Mouse (Mus musculus) forebrain, embryonic 16.5 days (tissue): Measurements from ENCODE around the gene Csnk2b. TPM values are rescaled to one million over a fixed set of nuclear protein-coding genes. Genes with fewer than 3 reads are reported as not detected.

ENCODE experiments used
- ATAC-seq: fragments of 200-750 bp; cut with Nextera tagmentation; 2 replicates; pipeline ENCODE4 v1.8.0; 2017; ENCODE audit warnings: mild to moderate bottlenecking, moderate library complexity
- H3K27ac ChIP-seq: fragments of 300-500 bp; sonication (generic); 2 replicates; pipeline ENCODE4 v1.5.1; 2014; ENCODE audit warnings: low read length, control low read depth
- H3K27me3 ChIP-seq: fragments of 300-500 bp; sonication (generic); replicated peaks from 2 replicates; pipeline ENCODE4 v1.6.1; 2014; ENCODE audit warnings: low read length; ENCODE audit not compliant: control insufficient read depth, insufficient read depth
- H3K36me3 ChIP-seq: fragments of 300-500 bp; sonication (generic); 2 replicates; pipeline ENCODE4 v1.6.1; 2014; ENCODE audit not compliant: control insufficient read depth, insufficient read depth
- H3K4me1 ChIP-seq: fragments of 300-500 bp; sonication (generic); replicated peaks from 2 replicates; pipeline ENCODE4 v1.6.1; 2014; ENCODE audit warnings: low read length; ENCODE audit not compliant: control insufficient read depth, insufficient read depth
- H3K4me2 ChIP-seq: fragments of 300-500 bp; sonication (generic); 2 replicates; pipeline ENCODE4 v1.6.1; 2014; ENCODE audit warnings: mild to moderate bottlenecking, low read length, control low read depth
- H3K4me3 ChIP-seq: fragments of 300-500 bp; sonication (generic); replicated peaks from 2 replicates; pipeline ENCODE4 v1.5.1; 2014; ENCODE audit warnings: mild to moderate bottlenecking, low read length, control low read depth
- H3K9ac ChIP-seq: fragments of 300-500 bp; sonication (generic); replicated peaks from 2 replicates; pipeline ENCODE4 v1.6.1; 2014; ENCODE audit warnings: low read depth, low read length, control low read depth
- H3K9me3 ChIP-seq: fragments of 300-500 bp; sonication (generic); 2 replicates; pipeline ENCODE4 v1.6.1; 2016; ENCODE audit warnings: low read length; ENCODE audit not compliant: control insufficient read depth
- WGBS: fragments of 180-500 bp; shearing (Covaris S2); extraction: QIAGEN DNeasy Blood & Tissue Kit; methylation state at CpG from one replicate; pipeline ENCODE4 v1.1.7; 2014; 5-methylcytosine and 5-hydroxymethylcytosine counted together
- polyA plus RNA-seq: library from polyadenylated mRNA; unstranded; fragments of >200 nt; fragmentation: Nextera tagmentation; extraction: Ambion mirVana; gene quantifications from 2 replicates; pipeline ENCODE4 v1.2.1, GENCODE M21; 2015

The Csnk2b gene
- polyA plus RNA-seq, 1 experiment from 2014 or later, result 320 TPM

GRCm38 (mm10) chr17:35085208-35085865 is 36.5 kb downstream of the Csnk2b start, which contains the start of gene Ly6g6f:
Gene Ly6g6f, minus strand, starts transcription at chr17:35085610.
- no peak within 1 kb of the TSS for H3K4me2 ChIP-seq
- H3K27me3 ChIP-seq, result no peaks in the 10 kb centered on the region
- 84% methylated on average over 7 of the region's 7 CpGs for WGBS
- no peaks in the 10 kb centered on the region for H3K9me3 ChIP-seq
- ATAC-seq, result no peak
- H3K4me1 ChIP-seq, result peaks cover 11% of the 10 kb centered on the region
- H3K9ac ChIP-seq, result no peak within 1 kb of the TSS
- no peak within 1 kb of the TSS for H3K27ac ChIP-seq
- no peaks in the 10 kb centered on the region for H3K36me3 ChIP-seq
- no peak within 1 kb of the TSS for H3K4me3 ChIP-seq

GRCm38 (mm10) chr17:35083929-35084497 is 37.8 kb downstream of the Csnk2b start:
- Histone ChIP-seq H3K27me3 (no peaks in the 10 kb centered on the region), H3K27ac (no peak overlapping the region), H3K4me2 (no peak overlapping the region), H3K9me3 (no peaks in the 10 kb centered on the region), H3K36me3 (no peaks in the 10 kb centered on the region), H3K9ac (no peak overlapping the region), H3K4me1 (peaks cover 3% of the 10 kb centered on the region; the same call in 1 of the 2 replicates), H3K4me3 (no peak overlapping the region)
- WGBS, result 88% methylated on average over 3 of the region's 3 CpGs
- ATAC-seq, result no peak

- H3K27me3 ChIP-seq, result no peaks in the 10 kb centered on the region
- no peaks in the 10 kb centered on the region for H3K36me3 ChIP-seq
- WGBS, result 85% methylated on average over 16 of the region's 16 CpGs
- no peak overlapping the region for H3K27ac ChIP-seq
- H3K9ac ChIP-seq, result no peak overlapping the region
- peaks cover 5% of the 10 kb centered on the region; the same call in 1 of the 2 replicates for H3K4me1 ChIP-seq
- ATAC-seq, result no peak
- no peak overlapping the region for H3K4me2 ChIP-seq
- no peaks in the 10 kb centered on the region for H3K9me3 ChIP-seq
- no peak overlapping the region for H3K4me3 ChIP-seq
Observed at GRCm38 (mm10) chr17:35082841-35083576, 38.8 kb downstream of the Csnk2b start.

GRCm38 (mm10) chr17:35080710-35081109 is 41.1 kb downstream of the Csnk2b start:
- H3K4me2 ChIP-seq, result no peak overlapping the region
- H3K36me3 ChIP-seq, result no peaks in the 10 kb centered on the region
- no peak overlapping the region for H3K4me3 ChIP-seq
- no peak overlapping the region for H3K27ac ChIP-seq
- no peaks in the 10 kb centered on the region for H3K9me3 ChIP-seq
- H3K9ac ChIP-seq, result no peak overlapping the region
- WGBS, result 80% methylated on average over 4 of the region's 4 CpGs
- H3K4me1 ChIP-seq, result peaks cover 24% of the 10 kb centered on the region
- ATAC-seq, result no peak
- H3K27me3 ChIP-seq, result no peaks in the 10 kb centered on the region

- Histone ChIP-seq H3K36me3 (no peaks in the 10 kb centered on the region), H3K27ac (no peak overlapping the region), H3K4me1 (peaks cover 24% of the 10 kb centered on the region), H3K9me3 (no peaks in the 10 kb centered on the region), H3K4me3 (no peak overlapping the region), H3K4me2 (no peak overlapping the region), H3K27me3 (no peaks in the 10 kb centered on the region), H3K9ac (no peak overlapping the region)
- WGBS, result 57% methylated on average over 6 of the region's 6 CpGs
- ATAC-seq, result no peak
Observed at GRCm38 (mm10) chr17:35080248-35080647, 41.6 kb downstream of the Csnk2b start.

- H3K9ac ChIP-seq, result no peak overlapping the region
Observed at GRCm38 (mm10) chr17:35079778-35080177, 42.1 kb downstream of the Csnk2b start.

GRCm38 (mm10) chr17:35077786-35078233 is 44.0 kb downstream of the Csnk2b start, which contains the start of gene Ly6g6d:
Gene Ly6g6d, minus strand, starts transcription at chr17:35078065.
- H3K4me1 ChIP-seq, result peaks cover 29% of the 10 kb centered on the region
- H3K27ac ChIP-seq, result peak within 1 kb of the TSS; percentile 72
- H3K4me3 ChIP-seq, result peak within 1 kb of the TSS; percentile 24
- ATAC-seq, result peak; percentile 19; the same call in 1 of the 2 replicates
- H3K9me3 ChIP-seq, result no peaks in the 10 kb centered on the region
- H3K36me3 ChIP-seq, result no peaks in the 10 kb centered on the region
- 12% methylated on average over 14 of the region's 14 CpGs for WGBS
- peak within 1 kb of the TSS; percentile 48 for H3K4me2 ChIP-seq
- peak within 1 kb of the TSS; percentile 53 for H3K9ac ChIP-seq
- H3K27me3 ChIP-seq, result no peaks in the 10 kb centered on the region

More at GRCm38 (mm10) chr17:35079778-35080177, 42.1 kb downstream of the Csnk2b start:
- ATAC-seq, result no peak
- no peaks in the 10 kb centered on the region for H3K36me3 ChIP-seq
- peaks cover 24% of the 10 kb centered on the region for H3K4me1 ChIP-seq
- WGBS, result 73% methylated on average over 9 of the region's 9 CpGs
- H3K27ac ChIP-seq, result no peak overlapping the region
- no peak overlapping the region for H3K4me2 ChIP-seq
- H3K27me3 ChIP-seq, result no peaks in the 10 kb centered on the region
- no peak overlapping the region for H3K4me3 ChIP-seq
- no peaks in the 10 kb centered on the region for H3K9me3 ChIP-seq

- Histone ChIP-seq H3K4me3 (peak overlapping the region; percentile 24), H3K27ac (no peak overlapping the region), H3K4me2 (peak overlapping the region; percentile 48), H3K9me3 (no peaks in the 10 kb centered on the region), H3K4me1 (peaks cover 29% of the 10 kb centered on the region), H3K36me3 (no peaks in the 10 kb centered on the region), H3K27me3 (no peaks in the 10 kb centered on the region), H3K9ac (peak overlapping the region; percentile 53; the same call in 1 of the 2 replicates)
- 41% methylated on average over 2 of the region's 2 CpGs for WGBS
- peak; percentile 68 for ATAC-seq
Observed at GRCm38 (mm10) chr17:35077285-35077684, 44.6 kb downstream of the Csnk2b start.
